Mouse (Mus musculus) T-helper 2 cell (primary cell): ENCODE results near the gene Osgin1.

Source experiments
- in situ Hi-C: fragments of 300-600 bp; cut with MboI, MseI; formaldehyde crosslinking; loops from one replicate; pipeline ENCODE4 v1.15.1; 2025; ENCODE audit warnings: high pct_unique_total_duplicates

Osgin1 gene

GRCm38 (mm10) chr8:119423631-119424141 lies 10.2 kb upstream of the Osgin1 start:
- in situ Hi-C loops: no loop called here

GRCm38 (mm10) chr8:119424199-119424733 lies 9.7 kb upstream of the Osgin1 start:
- in situ Hi-C loops: no loop called here

GRCm38 (mm10) chr8:119424740-119425139 lies 9.2 kb upstream of the Osgin1 start:
- in situ Hi-C loops: no loop called here

- in situ Hi-C loops: no loop called here
Measured at GRCm38 (mm10) chr8:119425533-119425932, 8.4 kb upstream of the Osgin1 start.

- in situ Hi-C loops: no loop called here
Measured at GRCm38 (mm10) chr8:119426069-119426735, 7.7 kb upstream of the Osgin1 start.

GRCm38 (mm10) chr8:119427634-119428349 lies 6.1 kb upstream of the Osgin1 start:
- in situ Hi-C loops: no loop called here

- in situ Hi-C loops: no loop called here
Measured at GRCm38 (mm10) chr8:119428350-119428740, 5.6 kb upstream of the Osgin1 start.

- in situ Hi-C loops: no loop called here
Measured at GRCm38 (mm10) chr8:119428766-119429327, 5.1 kb upstream of the Osgin1 start.

GRCm38 (mm10) chr8:119429552-119429951 lies 4.4 kb upstream of the Osgin1 start:
- in situ Hi-C loops: no loop called here

- in situ Hi-C loops: loop anchor here (10.0 kb wide), 1 partner anchor 185 kb away; the partner anchor contains the start of gene Adad2
Measured at GRCm38 (mm10) chr8:119430250-119430649, 3.7 kb upstream of the Osgin1 start.

GRCm38 (mm10) chr8:119430690-119431089 lies 3.2 kb upstream of the Osgin1 start:
- in situ Hi-C loops: loop anchor here (10.0 kb wide), 1 partner anchor 184 kb away; the partner anchor contains the start of gene Adad2

- in situ Hi-C loops: loop anchor here (10.0 kb wide), 1 partner anchor 182 kb away; the partner anchor contains the start of gene Adad2
Measured at GRCm38 (mm10) chr8:119432372-119432771, 1.6 kb upstream of the Osgin1 start.

- in situ Hi-C loops: loop anchor here (10.0 kb wide), 1 partner anchor 180 kb away; the partner anchor contains the start of gene Adad2
Measured at GRCm38 (mm10) chr8:119434569-119434968, 645 bp downstream of the Osgin1 start.

GRCm38 (mm10) chr8:119435527-119435926 lies 1.6 kb downstream of the Osgin1 start:
- in situ Hi-C loops: loop anchor here (10.0 kb wide), 1 partner anchor 179 kb away; the partner anchor contains the start of gene Adad2

GRCm38 (mm10) chr8:119436331-119436730 lies 2.4 kb downstream of the Osgin1 start:
- in situ Hi-C loops: loop anchor here (10.0 kb wide), 1 partner anchor 178 kb away; the partner anchor contains the start of gene Adad2

- in situ Hi-C loops: loop anchor here (10.0 kb wide), 1 partner anchor 178 kb away; the partner anchor contains the start of gene Adad2
Measured at GRCm38 (mm10) chr8:119436933-119437332, 3.0 kb downstream of the Osgin1 start.

GRCm38 (mm10) chr8:119437506-119437905 lies 3.6 kb downstream of the Osgin1 start:
- in situ Hi-C loops: loop anchor here (10.0 kb wide), 1 partner anchor 177 kb away; the partner anchor contains the start of gene Adad2

- in situ Hi-C loops: loop anchor here (10.0 kb wide), 1 partner anchor 176 kb away; the partner anchor contains the start of gene Adad2
Measured at GRCm38 (mm10) chr8:119438876-119439275, 5.0 kb downstream of the Osgin1 start.

- in situ Hi-C loops: loop anchor here (10.0 kb wide), 1 partner anchor 175 kb away; the partner anchor contains the start of gene Adad2
Measured at GRCm38 (mm10) chr8:119439424-119439823, 5.5 kb downstream of the Osgin1 start.

- in situ Hi-C loops: loop anchor here (10.0 kb wide), 1 partner anchor 175 kb away; the partner anchor contains the start of gene Adad2
Measured at GRCm38 (mm10) chr8:119439893-119440249, 5.9 kb downstream of the Osgin1 start.

GRCm38 (mm10) chr8:119440250-119440951 lies 6.5 kb downstream of the Osgin1 start:
- in situ Hi-C loops: no loop called here
